Mouse (Mus musculus): ENCODE results near the gene Map2k5. TPM values are rescaled to one million over a fixed set of nuclear protein-coding genes. Genes with fewer than 3 reads are reported as not detected.

Gene Map2k5
- polyA plus RNA-seq, 1 experiment = 38.0 TPM

DNA sequence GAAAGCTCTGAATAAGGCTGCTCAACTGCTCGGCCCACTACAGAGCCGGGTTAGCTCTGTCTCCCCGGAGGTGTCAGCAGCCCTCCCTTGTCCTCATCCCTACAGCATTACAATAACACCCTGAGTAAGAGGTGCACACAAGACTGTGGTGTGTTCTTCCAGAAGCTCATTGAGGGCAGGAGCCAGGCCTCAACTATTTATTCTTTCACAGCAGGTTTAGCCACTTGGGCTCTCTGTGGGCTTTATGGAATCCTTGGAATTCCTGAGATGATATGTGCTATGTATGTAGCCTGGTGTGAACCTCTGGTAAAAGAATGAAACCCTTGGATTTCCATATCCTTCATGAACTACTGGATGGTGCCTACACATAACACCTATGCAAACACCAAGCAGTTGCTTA lies 28.5 kb downstream of the Map2k5 start:
- WGBS = 87% methylated on average over 3 of the region's 3 CpGs
- no peak for TF ChIP-seq CTCF (IDR thresholded peaks at IDR 0.05; ENCODE audit: insufficient read depth, low read length)
- TF ChIP-seq POLR2A (IDR thresholded peaks at IDR 0.05; ENCODE audit: borderline replicate concordance, extremely low read depth, low read depth, low read length) = no peak

DNA sequence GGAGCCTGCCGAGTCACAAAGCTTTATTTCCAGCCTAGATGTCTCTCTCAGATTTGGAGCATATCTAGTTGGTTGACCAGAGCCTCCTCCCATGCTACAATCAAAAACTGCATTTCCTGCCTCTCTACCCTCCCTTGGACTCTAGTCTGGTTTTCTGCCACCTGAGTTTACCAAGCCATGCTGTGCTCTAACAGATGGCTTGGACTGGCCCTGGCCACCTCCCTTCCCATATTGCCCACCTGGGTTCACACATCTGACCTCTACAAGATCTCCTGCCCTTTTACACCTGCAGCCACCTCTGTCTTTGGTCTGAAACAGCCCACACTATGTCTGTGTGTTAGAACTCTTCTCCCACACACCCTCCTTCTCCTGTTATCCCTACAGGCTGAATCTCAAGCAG lies 29.6 kb downstream of the Map2k5 start:
- DNase-seq = no peak
- TF ChIP-seq CTCF (IDR thresholded peaks at IDR 0.05; ENCODE audit: insufficient read depth, low read length) (no peak), POLR2A (IDR thresholded peaks at IDR 0.05; ENCODE audit: borderline replicate concordance, extremely low read depth, low read depth, low read length) (no peak)
- Histone ChIP-seq H3K4me3 (replicated peaks; ENCODE audit: extremely low read depth, low read depth, low read length) (no peak overlapping the region), H3K4me1 (ENCODE audit: control insufficient read depth, insufficient read depth, low read length) (no peaks in the 10 kb centered on the region; the same call in none of the 2 replicates)
- WGBS = 65% methylated on average over 1 of the region's 1 CpGs

More for the DNA sequence above, 28.5 kb downstream of the Map2k5 start:
- Histone ChIP-seq H3K4me3 (replicated peaks; ENCODE audit: extremely low read depth, low read depth, low read length) (no peak overlapping the region), H3K4me1 (ENCODE audit: control insufficient read depth, insufficient read depth, low read length) (no peaks in the 10 kb centered on the region; the same call in none of the 2 replicates)
- no peak for DNase-seq

DNA sequence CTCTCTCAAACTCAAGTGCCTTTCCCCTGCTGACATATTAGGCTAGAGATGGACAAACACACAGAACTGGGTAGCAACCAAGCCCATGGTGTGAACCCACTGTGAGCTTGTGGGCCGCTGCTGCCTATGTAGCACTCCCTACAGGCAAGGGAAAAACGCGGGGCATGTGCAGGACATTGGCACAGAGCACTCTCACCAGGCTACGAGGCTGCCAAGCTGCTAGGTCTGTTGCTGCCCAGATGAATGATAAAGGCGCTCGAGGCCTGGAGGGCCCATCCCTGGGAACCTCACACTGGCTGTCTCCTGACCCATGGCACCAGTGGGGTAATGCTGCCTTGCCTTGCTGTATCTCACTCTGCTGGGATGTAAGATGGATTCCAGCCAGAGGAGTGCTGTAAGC lies 31.7 kb downstream of the Map2k5 start:
- TF ChIP-seq POLR2A (IDR thresholded peaks at IDR 0.05; ENCODE audit: borderline replicate concordance, extremely low read depth, low read depth, low read length) (no peak), CTCF (IDR thresholded peaks at IDR 0.05; ENCODE audit: insufficient read depth, low read length) (no peak)
- DNase-seq = no peak
- Histone ChIP-seq H3K4me3 (replicated peaks; ENCODE audit: extremely low read depth, low read depth, low read length) (no peak overlapping the region), H3K4me1 (ENCODE audit: control insufficient read depth, insufficient read depth, low read length) (no peaks in the 10 kb centered on the region; the same call in none of the 2 replicates)
- WGBS = 81% methylated on average over 6 of the region's 6 CpGs

DNA sequence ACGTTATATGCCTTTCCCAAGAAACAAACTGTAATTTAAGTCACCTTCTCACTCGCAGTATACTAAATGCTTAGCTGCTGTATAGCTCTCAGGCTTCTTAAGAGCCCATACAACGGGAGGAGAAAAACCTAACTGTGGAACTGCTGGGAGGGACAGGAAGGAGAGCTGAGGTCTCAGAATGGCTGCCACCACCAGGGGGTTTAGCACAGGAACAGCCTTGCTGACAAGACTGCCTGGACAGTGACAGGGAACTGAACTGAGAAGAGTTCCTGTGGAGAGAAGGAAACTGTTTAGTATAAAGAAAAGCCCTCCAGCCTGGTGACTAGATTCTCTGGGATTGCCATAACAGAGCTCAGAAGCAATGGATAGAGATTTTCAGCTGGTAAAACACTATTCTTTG lies 35.9 kb downstream of the Map2k5 start:
- WGBS = 69% methylated on average over 3 of the region's 3 CpGs
- Histone ChIP-seq H3K4me1 (ENCODE audit: control insufficient read depth, insufficient read depth, low read length) (no peaks in the 10 kb centered on the region), H3K4me3 (replicated peaks; ENCODE audit: extremely low read depth, low read depth, low read length) (no peak overlapping the region)
- no peak for DNase-seq
- TF ChIP-seq POLR2A (IDR thresholded peaks at IDR 0.05; ENCODE audit: borderline replicate concordance, extremely low read depth, low read depth, low read length) = no peak
- TF ChIP-seq CTCF (IDR thresholded peaks at IDR 0.05; ENCODE audit: insufficient read depth, low read length) = no peak

DNA sequence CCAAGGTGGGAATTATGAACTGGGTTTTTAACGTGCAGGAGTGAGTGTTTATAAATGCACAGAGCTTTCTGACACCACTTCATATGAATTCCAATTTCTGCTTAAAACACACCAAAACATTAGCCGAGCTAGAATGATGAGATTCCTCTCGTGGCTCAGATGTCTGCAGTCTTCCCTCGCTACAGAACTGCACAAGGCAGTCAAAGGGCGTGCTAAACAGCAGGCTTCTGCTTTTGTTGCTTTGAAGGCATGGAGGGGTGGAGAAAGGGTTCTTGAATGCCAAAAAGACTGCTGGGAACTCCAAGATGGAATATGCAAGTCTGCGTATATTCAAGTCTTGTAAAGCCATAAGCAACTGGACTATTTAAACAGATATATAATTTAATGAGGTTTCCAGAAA lies 38.4 kb downstream of the Map2k5 start:
- DNase-seq = no peak
- Histone ChIP-seq H3K4me1 (ENCODE audit: control insufficient read depth, insufficient read depth, low read length) (no peaks in the 10 kb centered on the region), H3K4me3 (replicated peaks; ENCODE audit: extremely low read depth, low read depth, low read length) (no peak overlapping the region)
- TF ChIP-seq CTCF (IDR thresholded peaks at IDR 0.05; ENCODE audit: insufficient read depth, low read length) (no peak), POLR2A (IDR thresholded peaks at IDR 0.05; ENCODE audit: borderline replicate concordance, extremely low read depth, low read depth, low read length) (no peak)
- 80% methylated on average over 6 of the region's 6 CpGs for WGBS

DNA sequence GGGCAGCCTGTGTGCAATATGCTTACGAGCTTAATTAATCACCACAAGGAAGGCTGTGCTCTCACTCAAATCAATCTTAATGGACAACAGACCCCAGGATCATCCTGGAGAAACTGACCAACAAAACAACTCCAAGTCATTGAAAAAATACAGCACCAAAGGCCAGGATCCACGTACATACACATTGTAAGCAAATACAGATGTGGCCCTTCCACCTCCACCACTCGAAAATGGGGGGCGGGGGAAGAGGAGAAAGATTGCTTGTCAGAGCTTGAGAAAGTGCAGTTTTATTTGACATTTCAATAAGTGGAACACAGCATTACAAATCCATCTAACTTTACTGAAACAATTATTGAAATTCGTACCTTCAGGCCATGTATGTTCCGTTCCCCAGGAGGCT lies 39.0 kb downstream of the Map2k5 start:
- WGBS = 83% methylated on average over 6 of the region's 6 CpGs
- Histone ChIP-seq H3K4me3 (replicated peaks; ENCODE audit: extremely low read depth, low read depth, low read length) (no peak overlapping the region), H3K4me1 (ENCODE audit: control insufficient read depth, insufficient read depth, low read length) (no peaks in the 10 kb centered on the region)
- TF ChIP-seq CTCF (IDR thresholded peaks at IDR 0.05; ENCODE audit: insufficient read depth, low read length) = no peak
- no peak for TF ChIP-seq POLR2A (IDR thresholded peaks at IDR 0.05; ENCODE audit: borderline replicate concordance, extremely low read depth, low read depth, low read length)
- no peak for DNase-seq

DNA sequence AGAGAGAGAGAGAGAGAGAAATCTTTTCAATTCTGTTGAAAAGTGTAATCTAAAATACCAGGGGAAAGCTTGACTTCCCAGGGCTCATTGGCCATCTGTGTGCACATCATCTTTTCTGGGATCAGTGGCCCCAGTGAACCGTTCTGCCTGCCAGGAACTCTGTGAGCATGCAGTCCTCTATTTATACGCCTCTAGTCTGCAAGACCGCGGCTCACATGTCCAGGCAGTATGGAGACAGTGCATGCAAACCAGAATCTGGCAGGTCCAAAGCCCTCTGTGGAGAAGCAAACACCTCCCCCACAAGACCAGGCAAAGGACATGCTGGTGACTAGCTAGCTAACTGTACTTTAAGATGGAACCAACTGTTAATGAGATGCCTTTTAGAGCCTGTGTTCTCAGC lies 41.9 kb downstream of the Map2k5 start:
- Histone ChIP-seq H3K4me3 (replicated peaks; ENCODE audit: extremely low read depth, low read depth, low read length) (no peak overlapping the region), H3K4me1 (ENCODE audit: control insufficient read depth, insufficient read depth, low read length) (no peaks in the 10 kb centered on the region)
- 95% methylated on average over 4 of the region's 4 CpGs for WGBS
- DNase-seq = no peak
- TF ChIP-seq POLR2A (IDR thresholded peaks at IDR 0.05; ENCODE audit: borderline replicate concordance, extremely low read depth, low read depth, low read length) = no peak
- no peak for TF ChIP-seq CTCF (IDR thresholded peaks at IDR 0.05; ENCODE audit: insufficient read depth, low read length)

DNA sequence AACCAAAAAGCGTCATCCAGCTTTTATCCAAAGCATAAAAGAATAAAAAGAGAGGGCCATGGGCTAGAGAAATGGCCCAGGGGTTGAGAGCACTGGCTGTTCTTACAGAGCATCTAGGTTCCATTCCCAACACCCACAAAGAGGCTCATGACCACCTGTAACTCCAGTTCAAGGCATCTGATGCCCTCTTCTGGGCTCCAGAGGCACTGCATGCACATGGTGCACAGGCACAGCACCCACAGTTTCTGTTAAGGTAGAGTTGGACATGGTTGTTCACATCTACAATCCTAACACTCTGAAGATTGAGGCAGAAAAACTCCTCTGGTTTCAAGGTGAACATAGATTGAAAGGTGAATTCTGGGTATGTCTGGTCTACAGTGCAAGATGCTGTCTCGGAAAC lies 44.6 kb downstream of the Map2k5 start:
- no peaks in the 10 kb centered on the region for H3K4me1 ChIP-seq (ENCODE audit: control insufficient read depth, insufficient read depth, low read length)
- 98% methylated on average over 2 of the region's 2 CpGs for WGBS
- TF ChIP-seq POLR2A (IDR thresholded peaks at IDR 0.05; ENCODE audit: borderline replicate concordance, extremely low read depth, low read depth, low read length) = no peak
- TF ChIP-seq CTCF (IDR thresholded peaks at IDR 0.05; ENCODE audit: insufficient read depth, low read length) = peak; percentile 41
- no peak for DNase-seq
- no peak overlapping the region for H3K4me3 ChIP-seq (replicated peaks; ENCODE audit: extremely low read depth, low read depth, low read length)

DNA sequence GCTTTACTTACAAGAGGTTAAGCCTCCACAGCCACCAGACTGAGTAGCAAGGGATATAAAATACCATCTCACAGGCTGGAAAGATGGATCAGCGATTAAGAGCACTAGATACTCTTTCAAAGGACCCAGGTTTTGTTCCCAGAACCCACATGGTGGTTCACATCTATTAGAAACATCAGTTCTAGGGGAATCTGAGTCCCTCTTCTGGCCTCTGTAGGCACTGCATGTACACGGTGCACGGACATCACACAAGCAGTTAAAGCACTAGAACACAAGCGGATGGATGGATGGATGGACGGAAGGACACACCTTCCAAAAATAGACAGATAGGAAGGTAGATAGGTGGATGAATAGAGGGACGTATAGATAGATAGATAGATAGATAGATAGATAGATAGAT lies 46.5 kb downstream of the Map2k5 start:
- 96% methylated on average over 6 of the region's 6 CpGs for WGBS
- no peak for TF ChIP-seq POLR2A (IDR thresholded peaks at IDR 0.05; ENCODE audit: borderline replicate concordance, extremely low read depth, low read depth, low read length)
- TF ChIP-seq CTCF (IDR thresholded peaks at IDR 0.05; ENCODE audit: insufficient read depth, low read length) = no peak
- DNase-seq = no peak

DNA sequence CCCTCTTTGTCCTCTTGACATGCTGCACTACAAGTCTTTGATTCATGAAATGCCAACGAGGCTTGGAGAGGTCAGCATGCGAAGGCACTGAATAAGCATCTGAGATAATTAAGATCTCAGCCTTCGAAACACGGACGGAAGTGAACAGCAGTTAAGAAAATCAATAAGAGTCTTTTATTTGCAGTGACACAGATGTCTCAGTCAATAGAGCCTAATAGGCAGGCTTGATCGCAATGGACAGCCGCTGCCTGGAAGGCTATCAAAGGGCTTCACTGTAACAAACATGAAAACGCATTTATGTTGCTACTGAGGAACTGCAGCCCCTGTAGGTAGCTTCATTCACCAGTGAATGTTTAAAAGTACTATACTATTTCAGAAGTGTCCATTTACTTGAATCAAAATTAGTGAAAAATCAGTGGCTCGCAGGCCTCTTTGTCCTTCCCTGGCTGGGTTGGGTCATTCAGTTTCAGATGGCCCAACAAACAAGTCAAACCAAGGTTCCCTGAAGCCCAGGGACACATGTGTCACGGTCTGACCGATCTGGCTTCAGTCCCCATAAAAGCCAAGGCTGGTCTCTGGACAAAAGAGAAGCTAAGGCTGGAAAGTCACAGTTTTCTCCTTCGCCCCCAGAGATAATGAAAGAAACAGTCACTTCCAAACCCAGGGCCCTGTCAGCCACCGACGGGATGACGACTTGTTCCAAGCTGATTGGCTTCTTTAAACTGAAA lies 48.6 kb downstream of the Map2k5 start:
- WGBS = 90% methylated on average over 15 of the region's 15 CpGs
- no peak for DNase-seq
- TF ChIP-seq POLR2A (IDR thresholded peaks at IDR 0.05; ENCODE audit: borderline replicate concordance, extremely low read depth, low read depth, low read length) (no peak), CTCF (IDR thresholded peaks at IDR 0.05; ENCODE audit: insufficient read depth, low read length) (no peak)
- Histone ChIP-seq H3K4me3 (replicated peaks; ENCODE audit: extremely low read depth, low read depth, low read length) (no peak overlapping the region), H3K4me1 (ENCODE audit: control insufficient read depth, insufficient read depth, low read length) (no peaks in the 10 kb centered on the region)

More for the DNA sequence above, 46.5 kb downstream of the Map2k5 start:
- no peak overlapping the region for H3K4me3 ChIP-seq (replicated peaks; ENCODE audit: extremely low read depth, low read depth, low read length)
- H3K4me1 ChIP-seq (ENCODE audit: control insufficient read depth, insufficient read depth, low read length) = no peaks in the 10 kb centered on the region

Data from lung, adult 2 months (tissue).